Mouse (Mus musculus): ENCODE measurements around the gene Cox7a1. TPM values are rescaled to one million over a fixed set of nuclear protein-coding genes. Genes with fewer than 3 reads are reported as not detected.
A peak's percentile ranks its signal among the peaks of the same experiment; 100 is the strongest.
"Not testable (repeated sequence)": the region's sequence is repeated elsewhere in the genome, so short reads cannot be mapped to it uniquely, and the experiment has no call there.

Cox7a1 gene
- polyA plus RNA-seq, 1 experiment from 2014 or later, result 4.4 TPM

DNA sequence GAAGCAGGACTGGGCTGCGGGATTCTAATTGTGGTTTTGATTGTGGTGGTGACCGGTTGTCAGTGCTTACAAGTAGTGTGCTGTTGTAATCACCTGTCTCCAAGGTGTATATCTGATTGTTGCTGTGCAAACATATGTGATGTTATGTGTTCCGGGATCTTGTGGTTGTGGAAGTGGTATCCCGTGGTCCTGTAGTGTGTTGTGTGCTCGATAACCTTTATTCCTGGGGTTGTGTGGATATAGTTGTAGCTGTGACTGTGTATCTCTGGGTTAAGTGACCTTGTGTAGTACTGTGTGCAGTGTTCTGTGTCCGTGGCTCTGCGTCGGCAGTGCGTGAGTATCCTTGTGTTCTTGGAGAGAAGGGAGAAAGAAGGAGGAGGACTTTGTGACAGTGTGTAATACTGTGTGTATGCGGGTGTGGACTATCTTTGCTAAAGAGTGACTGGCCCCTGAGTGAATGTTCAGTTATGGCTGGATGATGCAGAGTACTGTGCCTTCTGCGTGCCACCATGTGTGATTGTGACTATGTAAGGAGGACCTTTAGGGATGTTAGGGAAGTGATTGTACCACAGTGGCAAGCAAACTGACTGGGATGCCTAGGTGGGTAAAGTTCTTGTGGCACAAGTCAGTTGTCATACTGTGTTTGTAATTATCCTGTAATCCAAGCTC, 13.5 kb upstream of the Cox7a1 start:
- peaks cover 7% of the 10 kb centered on the region; the same call in 1 of the 2 replicates for H3K9me3 ChIP-seq (replicated peaks)
- H3K9ac ChIP-seq, result peak overlapping the region; percentile 85
- H3K4me1 ChIP-seq, result peaks cover 19% of the 10 kb centered on the region
- peak; percentile 27; the same call in 1 of the 2 replicates for ATAC-seq
- no peaks in the 10 kb centered on the region for H3K27me3 ChIP-seq (replicated peaks)
- H3K27ac ChIP-seq, result peak overlapping the region; percentile 62
- WGBS (ENCODE audit: insufficient replicate concordance), result 22% methylated on average over 11 of the region's 11 CpGs
- H3K36me3 ChIP-seq, result peaks cover 25% of the 10 kb centered on the region
- H3K4me3 ChIP-seq, result peak overlapping the region; percentile 80
- peak overlapping the region; percentile 75 for H3K4me2 ChIP-seq

DNA sequence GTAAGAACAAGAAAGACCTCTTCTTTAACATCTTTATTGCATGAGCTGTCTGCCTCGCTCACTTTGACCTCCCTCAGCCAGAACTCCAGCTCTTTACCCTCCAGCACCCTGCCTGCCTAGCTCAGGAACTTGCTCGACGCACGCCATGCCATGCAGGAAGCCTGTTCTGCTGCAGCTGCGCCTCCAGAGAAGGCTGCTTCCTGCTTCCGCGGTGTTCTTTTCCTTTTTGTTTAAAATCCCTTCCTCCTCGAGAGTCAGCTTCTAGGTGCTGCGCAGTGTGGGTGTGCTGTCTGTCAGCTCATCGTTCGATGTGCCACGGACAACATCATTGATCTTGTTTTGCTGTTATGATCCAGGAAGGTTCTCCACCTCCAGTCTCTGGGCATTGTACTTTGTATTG, 7.5 kb upstream of the Cox7a1 start:
- Histone ChIP-seq H3K9ac (no peak overlapping the region), H3K4me1 (no peaks in the 10 kb centered on the region), H3K4me2 (no peak overlapping the region), H3K27ac (no peak overlapping the region), H3K36me3 (peaks cover 18% of the 10 kb centered on the region), H3K27me3 (replicated peaks) (no peaks in the 10 kb centered on the region), H3K4me3 (no peak overlapping the region), H3K9me3 (replicated peaks) (no peaks in the 10 kb centered on the region)
- peak; percentile 20; the same call in 1 of the 2 replicates for ATAC-seq
- 60% methylated on average over 12 of the region's 12 CpGs for WGBS (ENCODE audit: insufficient replicate concordance)

DNA sequence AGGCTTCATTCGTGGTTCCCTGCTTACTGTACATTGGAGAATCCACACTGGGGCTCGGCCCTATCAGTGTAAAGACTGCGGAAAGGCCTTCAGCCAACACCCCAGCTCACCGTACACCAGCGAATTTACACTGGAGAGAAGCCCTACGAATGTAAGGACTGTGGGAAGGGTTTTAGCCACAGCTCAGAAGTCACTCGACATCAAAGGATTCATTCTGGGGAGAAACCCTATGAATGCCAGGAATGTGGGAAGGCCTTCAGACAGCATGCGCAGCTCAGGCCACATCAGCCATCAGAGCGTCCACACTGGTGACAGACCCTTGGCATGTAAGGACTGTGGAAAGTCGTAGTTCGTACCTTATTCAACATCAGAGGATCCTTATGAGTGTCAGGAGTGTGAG, 5.7 kb upstream of the Cox7a1 start:
- Histone ChIP-seq H3K4me3 (no peak overlapping the region), H3K4me2 (no peak overlapping the region), H3K36me3 (peaks cover 18% of the 10 kb centered on the region), H3K9ac (no peak overlapping the region), H3K4me1 (no peaks in the 10 kb centered on the region; the same call in 1 of the 2 replicates), H3K27me3 (replicated peaks) (no peaks in the 10 kb centered on the region), H3K9me3 (replicated peaks) (no peaks in the 10 kb centered on the region), H3K27ac (no peak overlapping the region)
- WGBS (ENCODE audit: insufficient replicate concordance), result 81% methylated on average over 11 of the region's 11 CpGs
- ATAC-seq, result no peak

DNA sequence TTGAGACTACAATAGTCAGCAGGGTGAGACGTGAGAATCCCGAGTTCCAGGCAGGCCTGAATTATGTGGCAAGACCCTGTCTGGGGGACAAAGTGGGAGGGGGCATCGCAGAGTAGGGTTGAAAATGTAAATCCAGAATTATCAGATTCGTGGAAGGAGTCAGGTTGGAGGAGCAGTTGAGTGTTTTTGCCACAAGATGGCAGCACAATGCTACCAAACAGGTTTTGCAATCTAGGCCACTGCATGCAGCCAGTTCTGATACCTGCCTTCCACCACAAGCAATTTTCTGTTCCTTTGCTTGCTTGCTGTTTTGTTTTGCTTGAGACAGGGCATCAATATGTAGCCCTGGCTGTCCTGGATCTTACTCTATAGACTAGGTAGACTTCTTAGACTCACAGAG, 2.6 kb upstream of the Cox7a1 start:
- H3K9ac ChIP-seq, result no peak overlapping the region
- WGBS (ENCODE audit: insufficient replicate concordance), result 0% methylated on average over 4 of the region's 4 CpGs
- peaks cover 19% of the 10 kb centered on the region for H3K4me1 ChIP-seq
- H3K4me3 ChIP-seq, result no peak overlapping the region
- no peaks in the 10 kb centered on the region for H3K27me3 ChIP-seq (replicated peaks)
- ATAC-seq, result no peak
- no peak overlapping the region for H3K27ac ChIP-seq
- no peak overlapping the region for H3K4me2 ChIP-seq
- H3K36me3 ChIP-seq, result peaks cover 25% of the 10 kb centered on the region
- H3K9me3 ChIP-seq (replicated peaks), result no peaks in the 10 kb centered on the region

DNA sequence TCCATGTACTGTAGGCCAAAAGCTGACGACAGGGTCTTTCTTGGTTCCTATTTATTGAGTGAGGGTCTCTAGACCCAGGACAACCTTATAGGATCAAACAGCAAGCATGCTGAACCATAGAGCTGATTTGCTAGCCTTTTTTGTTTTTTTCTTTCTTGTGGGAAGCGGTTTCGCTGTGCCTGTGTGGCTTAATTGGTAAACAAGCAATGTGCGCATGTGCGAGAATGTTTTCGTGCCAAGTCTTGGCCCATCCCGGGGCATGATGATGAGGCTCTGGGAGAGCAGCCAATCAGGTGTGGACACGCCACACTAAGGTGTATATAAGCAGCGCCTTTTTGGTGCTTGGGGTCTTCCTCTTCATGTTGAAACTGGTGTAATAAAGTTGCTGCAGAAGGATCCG, 2.0 kb upstream of the Cox7a1 start:
- not testable (repeated sequence) for H3K9ac ChIP-seq; H3K9me3 ChIP-seq (replicated peaks); ATAC-seq; H3K4me3 ChIP-seq; H3K4me2 ChIP-seq; H3K27ac ChIP-seq; H3K27me3 ChIP-seq (replicated peaks)
- H3K36me3 ChIP-seq, result peaks cover 28% of the 10 kb centered on the region
- 87% methylated on average over 10 of the region's 10 CpGs for WGBS (ENCODE audit: insufficient replicate concordance)
- H3K4me1 ChIP-seq, result peaks cover 19% of the 10 kb centered on the region

DNA sequence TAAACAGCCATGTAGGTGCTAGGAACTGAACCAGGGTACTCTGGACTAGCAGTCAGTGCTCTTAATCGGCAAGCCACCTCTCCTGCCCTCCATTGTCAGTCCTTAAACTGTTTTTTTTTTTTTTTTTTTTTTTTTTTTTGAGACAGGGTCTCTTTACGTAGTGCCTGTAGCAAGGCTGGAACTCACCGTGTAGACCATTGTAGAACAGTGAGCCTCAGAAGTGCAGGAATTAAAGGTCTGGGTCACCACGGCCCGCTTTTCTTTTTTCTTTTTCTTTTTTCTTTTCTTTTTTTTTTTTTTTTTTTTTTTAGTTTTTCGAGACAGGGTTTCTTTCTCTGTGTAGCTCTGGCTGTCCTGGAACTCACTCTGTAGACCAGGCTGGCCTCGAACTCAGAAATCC, 755 bp upstream of the Cox7a1 start:
- H3K27me3 ChIP-seq (replicated peaks); H3K9me3 ChIP-seq (replicated peaks); H3K4me3 ChIP-seq; H3K9ac ChIP-seq; H3K27ac ChIP-seq; ATAC-seq: not testable (repeated sequence)
- 58% methylated on average over 7 of the region's 7 CpGs for WGBS (ENCODE audit: insufficient replicate concordance)
- peaks cover 19% of the 10 kb centered on the region for H3K4me1 ChIP-seq
- H3K36me3 ChIP-seq, result peaks cover 33% of the 10 kb centered on the region
- H3K4me2 ChIP-seq, result peak overlapping the region; percentile 74

DNA sequence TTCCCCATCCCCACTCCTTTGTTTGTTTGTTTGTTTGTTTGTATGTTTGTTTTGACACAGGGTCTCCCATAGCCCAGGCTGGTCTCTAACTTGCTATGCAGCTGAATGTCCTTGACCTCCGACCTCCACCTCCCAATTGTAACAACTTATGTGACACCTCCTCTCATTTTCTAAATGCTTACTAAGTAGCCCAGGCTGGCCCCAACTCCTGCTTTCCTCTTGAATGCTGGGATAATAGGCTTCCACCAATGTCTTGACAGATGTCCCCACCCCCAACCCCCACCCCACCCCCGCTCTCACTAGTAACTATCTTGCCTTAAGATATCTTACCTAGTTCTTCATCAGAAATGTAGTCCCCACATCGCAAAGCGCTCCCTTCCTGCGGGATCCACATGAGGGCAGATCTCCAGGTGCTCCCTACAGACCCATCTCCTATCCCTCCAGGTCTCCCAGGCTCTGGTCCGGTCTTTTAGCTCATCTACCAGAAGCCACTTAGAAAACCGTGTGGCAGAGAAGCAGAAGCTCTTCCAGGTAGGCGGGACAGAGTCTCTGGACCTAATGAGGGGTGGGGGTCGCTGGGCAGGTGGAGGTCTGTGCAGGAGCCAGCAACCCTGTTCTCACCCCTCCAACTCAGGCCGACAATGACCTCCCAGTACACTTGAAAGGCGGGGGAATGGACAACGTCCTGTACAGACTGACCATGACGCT, 851 bp downstream of the Cox7a1 start:
- Histone ChIP-seq H3K4me2 (peak overlapping the region; percentile 74), H3K9me3 (replicated peaks) (no peaks in the 10 kb centered on the region), H3K36me3 (peaks cover 43% of the 10 kb centered on the region), H3K4me3 (no peak overlapping the region), H3K9ac (no peak overlapping the region), H3K4me1 (peaks cover 19% of the 10 kb centered on the region), H3K27ac (peak overlapping the region; percentile 45; the same call in 1 of the 2 replicates), H3K27me3 (replicated peaks) (no peaks in the 10 kb centered on the region)
- no peak for ATAC-seq
- WGBS (ENCODE audit: insufficient replicate concordance), result 69% methylated on average over 13 of the region's 13 CpGs

DNA sequence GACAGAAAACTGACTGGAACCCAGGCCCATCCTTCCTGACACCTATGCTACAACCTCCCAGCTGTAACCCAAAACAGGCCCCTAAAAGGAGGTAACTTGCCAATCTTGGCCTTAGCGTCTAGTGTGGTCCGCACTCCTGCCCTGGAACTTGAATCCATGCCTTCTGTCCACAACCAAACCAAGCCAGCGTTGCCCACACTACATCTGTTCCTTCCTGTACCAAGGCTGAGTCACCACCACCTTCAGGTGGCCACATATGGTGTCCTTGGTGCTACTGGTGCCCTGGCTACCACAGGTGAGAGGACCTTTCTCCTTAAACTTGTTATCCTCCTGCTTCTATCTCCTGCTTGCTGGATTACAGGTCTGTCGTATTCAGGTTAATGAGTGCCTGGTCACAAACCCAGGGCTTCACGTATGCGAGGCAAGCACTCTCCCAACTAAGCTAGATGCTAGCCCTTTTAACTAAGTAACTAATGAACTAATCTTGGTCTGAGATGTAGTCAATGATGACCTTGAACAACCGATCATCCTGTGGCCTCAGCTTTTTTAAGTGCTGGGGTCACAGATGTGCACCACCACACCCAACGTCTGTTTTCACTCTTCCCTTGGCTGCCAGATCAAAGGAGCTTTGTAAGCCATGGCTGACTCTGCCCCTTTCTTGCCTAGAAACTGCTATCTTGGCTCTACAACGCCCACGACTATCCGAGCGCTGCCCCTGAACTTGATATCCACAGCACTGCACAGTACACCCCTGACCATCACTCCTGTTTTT, 4.6 kb downstream of the Cox7a1 start:
- no peak for ATAC-seq
- Histone ChIP-seq H3K4me1 (peaks cover 28% of the 10 kb centered on the region), H3K27ac (no peak overlapping the region), H3K9ac (no peak overlapping the region), H3K4me3 (no peak overlapping the region), H3K36me3 (peaks cover 77% of the 10 kb centered on the region), H3K9me3 (replicated peaks) (no peaks in the 10 kb centered on the region), H3K4me2 (no peak overlapping the region), H3K27me3 (replicated peaks) (no peaks in the 10 kb centered on the region)
- 77% methylated on average over 12 of the region's 12 CpGs for WGBS (ENCODE audit: insufficient replicate concordance)

DNA sequence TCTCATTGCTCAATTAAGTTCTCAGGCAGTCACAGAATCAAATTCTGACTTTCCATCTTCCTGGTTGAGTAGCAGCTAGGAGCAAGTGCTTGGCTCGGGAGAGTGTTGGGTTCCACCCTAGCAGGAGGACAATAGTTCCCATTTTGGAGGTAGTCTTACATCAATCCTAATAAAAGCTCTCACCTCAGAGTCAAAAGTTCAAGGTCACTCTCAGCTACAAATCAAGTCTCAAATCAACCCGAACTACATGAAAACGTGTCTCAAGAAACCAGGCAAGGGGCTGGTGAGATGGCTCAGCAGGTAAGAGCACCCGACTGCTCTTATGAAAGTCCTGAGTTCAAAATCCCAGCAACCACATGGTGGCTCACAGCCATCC, 5.2 kb downstream of the Cox7a1 start:
- 86% methylated on average over 4 of the region's 4 CpGs for WGBS (ENCODE audit: insufficient replicate concordance)
- Histone ChIP-seq H3K36me3 (peaks cover 77% of the 10 kb centered on the region), H3K4me2 (no peak overlapping the region)

DNA sequence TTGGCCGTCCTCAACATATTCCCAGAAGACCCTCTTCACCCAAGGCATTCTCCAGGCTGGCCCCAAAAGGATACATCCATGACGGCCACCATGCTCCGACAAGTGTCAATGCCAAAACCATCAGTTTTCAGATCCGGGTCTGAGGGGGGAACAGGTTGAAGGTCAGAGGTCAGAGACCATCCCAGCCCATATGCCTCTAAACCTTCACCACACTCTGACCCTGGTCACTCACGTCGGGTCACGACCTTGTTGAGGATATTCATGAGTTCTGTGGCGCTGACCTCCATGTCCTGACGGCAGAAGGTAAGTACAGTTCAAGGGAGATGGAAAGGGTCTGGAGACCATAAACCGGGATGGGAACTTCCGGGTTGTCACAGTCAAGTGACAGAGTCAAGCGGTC, 8.1 kb downstream of the Cox7a1 start:
- H3K9me3 ChIP-seq (replicated peaks), result no peaks in the 10 kb centered on the region
- peaks cover 60% of the 10 kb centered on the region for H3K36me3 ChIP-seq
- 86% methylated on average over 12 of the region's 12 CpGs for WGBS (ENCODE audit: insufficient replicate concordance)
- no peak overlapping the region for H3K27ac ChIP-seq
- H3K4me1 ChIP-seq, result peaks cover 32% of the 10 kb centered on the region
- no peaks in the 10 kb centered on the region for H3K27me3 ChIP-seq (replicated peaks)
- H3K4me2 ChIP-seq, result no peak overlapping the region
- ATAC-seq, result no peak
- no peak overlapping the region for H3K9ac ChIP-seq
- H3K4me3 ChIP-seq, result no peak overlapping the region

More for the DNA sequence above, 5.2 kb downstream of the Cox7a1 start:
- peaks cover 24% of the 10 kb centered on the region for H3K4me1 ChIP-seq
- no peak for ATAC-seq
- no peak overlapping the region for H3K9ac ChIP-seq
- H3K27ac ChIP-seq, result no peak overlapping the region
- no peak overlapping the region for H3K4me3 ChIP-seq
- H3K27me3 ChIP-seq (replicated peaks), result no peaks in the 10 kb centered on the region
- H3K9me3 ChIP-seq (replicated peaks), result no peaks in the 10 kb centered on the region

DNA sequence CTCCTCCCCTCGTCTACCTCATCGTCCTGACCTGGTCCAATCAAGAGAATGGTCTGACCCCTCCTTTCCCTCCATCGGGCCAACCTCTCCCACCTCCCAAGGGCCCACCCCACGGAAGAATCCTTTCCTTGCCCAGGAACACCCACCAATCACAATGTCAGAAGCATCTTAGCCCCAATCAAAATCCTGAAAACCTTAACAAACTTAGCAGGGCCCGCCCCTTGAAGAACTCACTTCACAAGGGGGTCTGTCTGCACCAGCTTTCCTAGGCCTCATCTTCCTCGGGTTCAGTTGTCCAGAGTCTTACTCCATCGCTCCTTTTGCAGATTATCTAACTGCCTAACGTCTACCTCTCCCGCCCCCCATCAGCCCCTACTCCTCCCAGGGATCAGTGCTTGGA, 9.1 kb downstream of the Cox7a1 start:
- peak overlapping the region; percentile 92 for H3K27ac ChIP-seq
- H3K27me3 ChIP-seq (replicated peaks), result no peaks in the 10 kb centered on the region
- no peak for ATAC-seq
- H3K9ac ChIP-seq, result peak overlapping the region; percentile 87; the same call in 1 of the 2 replicates
- peak overlapping the region; percentile 79 for H3K4me3 ChIP-seq
- H3K4me1 ChIP-seq, result peaks cover 32% of the 10 kb centered on the region
- H3K4me2 ChIP-seq, result peak overlapping the region; percentile 88
- H3K9me3 ChIP-seq (replicated peaks), result no peaks in the 10 kb centered on the region
- 57% methylated on average over 9 of the region's 9 CpGs for WGBS (ENCODE audit: insufficient replicate concordance)
- peaks cover 51% of the 10 kb centered on the region for H3K36me3 ChIP-seq

DNA sequence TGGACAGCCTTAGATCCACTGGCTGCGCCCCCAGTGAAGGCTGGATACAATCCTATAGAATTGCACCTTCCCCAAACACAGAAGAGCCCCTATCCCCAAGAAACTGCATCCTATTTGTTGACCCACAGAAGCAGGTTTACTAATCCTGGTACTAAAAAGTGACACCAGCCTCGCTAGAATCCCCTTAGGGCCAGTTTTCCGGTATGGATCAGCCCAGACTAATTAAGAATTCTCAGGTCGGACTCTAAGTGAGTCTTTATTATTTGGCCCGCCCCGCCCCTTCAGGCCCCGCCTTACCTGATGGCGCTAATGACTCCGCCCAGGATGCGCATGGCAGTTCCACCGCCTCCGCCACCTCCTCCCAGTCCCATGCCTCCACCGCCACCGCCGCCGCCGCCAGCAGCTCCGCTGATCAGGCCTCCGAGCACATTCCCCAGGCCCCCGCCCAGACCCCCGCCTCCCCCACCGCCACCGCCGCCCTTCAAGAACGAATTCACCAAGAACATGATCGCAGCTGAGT, 9.7 kb downstream of the Cox7a1 start:
- H3K4me2 ChIP-seq, result peak overlapping the region; percentile 88

More for the DNA sequence above, 9.7 kb downstream of the Cox7a1 start:
- H3K36me3 ChIP-seq, result peaks cover 44% of the 10 kb centered on the region
- H3K9ac ChIP-seq, result peak overlapping the region; percentile 87
- H3K9me3 ChIP-seq (replicated peaks), result no peaks in the 10 kb centered on the region
- peak overlapping the region; percentile 79 for H3K4me3 ChIP-seq
- WGBS (ENCODE audit: insufficient replicate concordance), result 2% methylated on average over 26 of the region's 26 CpGs
- H3K27me3 ChIP-seq (replicated peaks), result no peaks in the 10 kb centered on the region
- H3K27ac ChIP-seq, result peak overlapping the region; percentile 92
- peaks cover 36% of the 10 kb centered on the region for H3K4me1 ChIP-seq
- ATAC-seq, result peak; percentile 80

Measured in liver, embryonic 12.5 days (tissue).